Mouse (Mus musculus) heart, postnatal 25 days (tissue): Measurements from ENCODE around the gene Tbc1d24. TPM values are rescaled to one million over a fixed set of nuclear protein-coding genes. Genes with fewer than 3 reads are reported as not detected.

Experiments used
- DNase-seq: peaks from one replicate; pipeline ENCODE4 v3.0.0; 2022; ENCODE audit warnings: low spot score
- intact Hi-C: fragments of 180-260 bp; cut with DNase I; formaldehyde crosslinking; loops from one replicate; pipeline ENCODE4 v1.15.1; 2025
- total RNA-seq, 2 experiments: library from RNA; stranded (reverse); gene quantifications; 2 replicates each; pipeline ENCODE4 v1.2.3; 2021

The Tbc1d24 gene
- total RNA-seq, 2 experiments from 2014 or later, result 8.3 to 9.4 TPM

DNA sequence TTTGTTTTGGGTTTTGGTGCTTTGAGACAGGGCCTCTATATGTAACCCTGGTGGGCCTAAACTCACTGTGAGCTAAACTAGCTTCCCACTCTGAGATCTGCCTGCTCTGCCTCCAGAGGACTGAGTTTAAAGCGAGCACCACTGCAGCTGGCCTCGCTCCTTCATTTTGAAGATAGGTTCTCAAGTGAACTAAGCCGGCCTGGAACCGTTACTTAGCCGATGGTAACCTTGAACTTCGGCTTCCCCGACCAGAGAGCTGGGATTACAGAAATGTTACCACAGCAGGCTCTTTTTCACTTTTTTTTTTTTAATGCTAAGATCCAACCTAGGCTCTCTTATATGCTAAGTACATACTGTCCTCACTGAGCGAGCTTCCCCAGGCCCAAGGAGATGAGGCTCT lies 12.1 kb downstream of the Tbc1d24 start:
- intact Hi-C loops, result no loop called here

DNA sequence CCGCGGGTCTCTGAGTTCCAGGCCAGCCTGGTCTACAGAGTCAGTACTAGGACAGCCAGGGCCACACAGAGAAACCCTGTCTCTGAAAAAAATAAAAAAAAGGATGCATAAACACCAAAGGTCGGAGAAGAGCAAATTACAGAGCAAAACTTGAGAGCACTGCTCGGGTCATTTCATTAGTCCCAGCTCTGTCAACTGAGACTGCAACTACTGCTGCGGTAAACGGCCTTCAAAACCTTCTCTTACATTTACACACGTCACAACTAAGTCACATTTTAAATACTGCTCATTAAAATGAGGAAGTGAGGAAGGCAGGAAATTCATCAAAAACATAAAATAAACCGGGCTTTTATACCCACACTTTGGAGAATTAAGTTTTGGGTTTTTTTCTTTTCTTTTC lies 12.5 kb downstream of the Tbc1d24 start:
- intact Hi-C loops, result no loop called here
- no peak for DNase-seq

More for the DNA sequence above, 12.1 kb downstream of the Tbc1d24 start:
- DNase-seq, result no peak

DNA sequence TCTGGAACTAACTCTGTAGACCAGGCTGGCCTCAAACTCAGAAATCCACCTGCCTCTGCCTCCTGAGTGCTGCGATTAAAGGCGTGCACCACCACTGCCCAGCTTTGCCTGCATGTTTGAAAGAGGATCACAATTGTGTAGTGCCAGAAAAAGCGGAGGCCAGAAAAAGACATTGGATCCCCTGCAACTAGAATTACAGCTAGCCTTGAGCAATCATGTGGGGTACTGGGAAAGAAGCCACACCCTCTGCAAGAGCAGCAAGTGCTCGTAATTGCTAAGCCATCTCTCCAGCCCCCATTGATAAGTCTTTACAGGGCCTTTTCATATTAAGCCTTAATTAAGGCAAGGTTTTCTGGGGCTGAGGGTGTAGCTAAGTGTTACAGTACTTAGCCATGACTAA lies 13.9 kb downstream of the Tbc1d24 start:
- DNase-seq, result no peak
- intact Hi-C loops, result no loop called here

DNA sequence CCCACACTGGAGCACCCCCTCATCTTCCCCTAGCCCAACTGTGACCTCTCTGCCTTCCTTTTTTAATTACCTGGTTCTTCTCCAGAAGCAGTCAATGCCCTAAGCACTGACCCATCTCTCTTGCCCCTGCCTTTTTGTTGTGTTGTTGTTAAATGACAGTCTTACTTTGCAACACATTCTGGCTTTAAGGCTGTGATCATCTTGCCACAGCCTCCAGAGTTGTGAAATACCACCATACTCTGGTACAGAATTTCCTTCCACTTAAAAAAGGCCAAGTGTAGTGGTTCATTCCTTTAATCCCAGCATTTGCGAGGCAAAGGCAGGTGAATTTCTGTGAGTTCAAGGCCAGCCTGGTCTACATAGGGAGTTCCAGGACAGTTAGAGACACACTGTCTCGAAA lies 14.4 kb downstream of the Tbc1d24 start:
- intact Hi-C loops, result no loop called here
- DNase-seq, result no peak

- intact Hi-C loops, result loop anchor here (5.0 kb wide), 1 partner anchor 78 kb away; the partner anchor contains the start of gene Ccnf
Measured at GRCm38 (mm10) chr17:24174259-24174658, 31.1 kb downstream of the Tbc1d24 start.

DNA sequence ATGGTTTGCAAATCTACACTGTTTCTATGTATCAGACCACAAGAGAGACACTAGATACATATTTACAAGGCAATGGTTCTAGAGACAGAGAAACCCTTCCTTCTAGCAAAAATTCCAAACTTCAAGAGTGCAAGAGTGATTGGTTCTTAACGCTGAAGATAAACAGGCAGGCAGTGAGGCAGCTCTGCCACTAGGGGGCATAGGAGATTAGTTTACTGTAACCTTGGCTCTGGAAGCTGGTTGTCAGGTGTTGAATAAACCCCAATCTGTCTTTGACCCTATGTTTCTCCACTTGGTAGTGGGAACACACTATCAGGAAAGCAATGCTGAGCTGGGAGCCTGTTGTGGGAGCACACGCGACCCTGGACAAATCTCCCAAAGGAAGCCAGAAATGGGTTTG lies 31.9 kb downstream of the Tbc1d24 start:
- no peak for DNase-seq
- intact Hi-C loops, result loop anchor here (1.0 to 5.0 kb wide), 4 partner anchors 79 to 217 kb away; partner anchors contain the start of genes Abca17, Abca3 and Ccnf

More at GRCm38 (mm10) chr17:24174259-24174658, 31.1 kb downstream of the Tbc1d24 start:
- no peak for DNase-seq

GRCm38 (mm10) chr17:24171738-24172137 lies 33.6 kb downstream of the Tbc1d24 start:
- no peak for DNase-seq
- intact Hi-C loops, result loop anchor here (2.0 to 5.0 kb wide), 4 partner anchors 33 to 219 kb away; partner anchors contain the start of genes Abca17, Abca3, Ccnf and Tbc1d24

- intact Hi-C loops, result loop anchor here (2.0 to 5.0 kb wide), 2 partner anchors 34 to 82 kb away; partner anchors contain the start of genes Ccnf and Tbc1d24
- DNase-seq, result no peak
Measured at GRCm38 (mm10) chr17:24170729-24171128, 34.6 kb downstream of the Tbc1d24 start.

- DNase-seq, result no peak
- intact Hi-C loops, result loop anchor here (2.0 to 5.0 kb wide), 2 partner anchors 35 to 82 kb away; partner anchors contain the start of genes Ccnf and Tbc1d24
Measured at GRCm38 (mm10) chr17:24170125-24170524, 35.2 kb downstream of the Tbc1d24 start.

DNA sequence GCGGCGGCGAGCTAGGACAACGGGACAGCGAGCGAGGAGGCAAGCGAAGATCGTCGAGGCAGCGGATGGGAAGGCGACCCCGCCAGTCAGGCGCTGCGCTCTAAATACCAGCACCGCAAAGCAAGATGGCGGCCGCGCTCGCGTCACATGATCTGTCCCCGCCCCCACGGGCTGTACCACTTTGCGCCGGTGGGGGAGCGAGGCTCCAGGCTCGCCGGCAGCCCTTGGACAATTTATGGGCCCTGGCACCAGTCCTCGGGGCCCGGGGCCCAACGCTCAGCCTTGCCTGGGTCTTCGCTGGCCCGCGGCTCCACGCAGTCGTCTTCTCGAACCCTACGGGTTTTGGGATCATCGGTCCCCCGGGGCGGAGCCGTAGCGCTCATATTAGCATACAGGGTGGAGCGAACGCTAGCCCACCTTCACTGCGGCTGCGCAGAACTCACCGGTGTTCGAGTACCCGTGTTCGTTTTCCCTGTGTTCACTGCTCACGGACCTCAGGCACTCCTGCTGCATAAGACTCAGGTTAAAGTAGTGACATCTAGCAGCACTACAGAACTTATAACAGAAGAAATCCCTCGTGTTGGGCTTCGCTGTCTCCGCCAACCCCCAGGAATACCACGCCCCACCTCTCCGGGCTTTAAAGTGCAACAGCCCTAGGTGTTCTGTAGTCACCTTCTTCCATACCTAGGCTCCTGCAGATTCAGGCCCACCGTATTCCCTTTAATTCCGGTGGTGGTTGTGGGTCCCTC lies 35.9 kb downstream of the Tbc1d24 start, which contains the start of gene Atp6v0c:
Atp6v0c (minus strand) TSS at position 386 of the 749 bp plus-strand sequence.
- DNase-seq, result peak; percentile 88

GRCm38 (mm10) chr17:24168590-24169277 lies 36.6 kb downstream of the Tbc1d24 start:
- peak; percentile 22 for DNase-seq
- intact Hi-C loops, result no loop called here

More for the DNA sequence above, 35.9 kb downstream of the Tbc1d24 start, which contains the start of gene Atp6v0c:
- intact Hi-C loops, result loop anchor here (2.0 to 5.0 kb wide), 2 partner anchors 35 to 83 kb away; partner anchors contain the start of genes Ccnf and Tbc1d24

DNA sequence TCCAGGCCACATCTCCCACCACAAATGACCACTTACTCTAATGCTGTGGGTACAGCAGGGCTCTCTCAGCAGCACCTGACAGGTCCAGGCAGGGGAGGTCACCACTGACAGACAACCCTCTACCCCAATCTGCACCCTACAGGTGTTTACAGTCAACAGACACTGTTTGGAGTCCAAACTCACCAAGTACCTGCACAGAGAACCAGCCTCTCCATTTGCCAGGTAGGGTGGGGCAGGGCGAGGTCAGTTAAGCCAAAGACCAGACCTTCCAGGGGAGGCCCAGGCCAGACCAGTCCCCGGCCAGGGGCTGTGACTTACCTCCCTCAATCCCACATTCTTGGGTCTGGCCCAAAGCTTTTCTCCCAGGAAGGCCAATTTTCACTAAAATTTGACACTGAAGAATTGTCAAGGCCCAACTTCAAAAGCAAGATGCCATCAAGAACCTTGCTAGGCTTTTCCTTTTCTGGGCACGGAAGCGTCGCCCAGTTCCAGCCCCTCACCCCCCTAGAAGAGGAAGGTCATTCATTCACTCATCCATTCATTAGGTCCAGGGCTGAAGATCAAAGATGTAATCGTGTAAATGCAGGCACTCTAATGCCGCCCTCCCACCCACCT lies 37.4 kb downstream of the Tbc1d24 start:
- intact Hi-C loops, result no loop called here
- DNase-seq, result no peak

GRCm38 (mm10) chr17:24167120-24167519 lies 38.2 kb downstream of the Tbc1d24 start:
- intact Hi-C loops, result no loop called here
- DNase-seq, result no peak

GRCm38 (mm10) chr17:24164566-24165259 lies 40.6 kb downstream of the Tbc1d24 start:
- intact Hi-C loops, result no loop called here
- DNase-seq, result no peak

DNA sequence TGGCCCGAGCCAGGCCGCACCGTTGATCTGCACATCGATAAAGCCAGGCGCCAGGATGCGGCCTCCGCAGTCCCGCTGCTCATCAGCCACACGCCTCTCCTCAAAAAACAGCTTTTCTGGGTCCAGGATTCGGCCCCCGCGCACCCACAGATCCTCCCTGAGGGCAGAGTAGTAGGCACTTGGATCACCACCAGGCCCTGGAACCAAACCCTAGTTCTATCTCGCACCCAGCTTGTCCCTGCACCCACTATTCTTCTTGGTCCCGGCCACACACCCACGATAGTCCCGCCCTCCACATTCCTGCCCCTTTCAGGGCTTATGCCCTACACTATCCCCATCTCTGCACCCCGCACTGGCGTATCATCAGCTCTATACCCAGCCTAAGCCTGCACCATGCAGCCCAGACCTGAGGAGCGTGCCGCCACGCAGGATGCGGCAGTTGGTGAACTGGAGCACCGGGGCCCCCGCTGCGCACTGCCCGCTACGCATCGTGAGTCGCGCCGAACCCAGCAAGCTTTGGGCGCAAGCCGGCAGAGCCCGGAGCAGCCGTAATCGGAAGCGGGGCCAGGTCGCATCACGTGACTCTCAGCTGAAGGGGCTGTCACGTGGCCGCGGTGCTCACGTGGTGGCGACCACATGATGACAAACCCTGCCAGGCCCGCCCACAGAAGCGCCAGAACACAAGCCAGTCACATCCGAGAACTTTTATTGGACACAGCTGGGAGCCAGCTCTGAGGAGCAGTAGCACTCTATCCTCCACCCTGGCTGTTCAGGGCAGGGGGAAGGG lies 42.0 kb downstream of the Tbc1d24 start, which contains the start of gene Amdhd2:
Amdhd2 (minus strand) TSS at position 591 of the 787 bp plus-strand sequence.
- peak; percentile 93 for DNase-seq
- intact Hi-C loops, result no loop called here

- no peak for DNase-seq
- intact Hi-C loops, result no loop called here
Measured at GRCm38 (mm10) chr17:24162584-24163175, 42.7 kb downstream of the Tbc1d24 start.

GRCm38 (mm10) chr17:24161466-24161865 lies 43.9 kb downstream of the Tbc1d24 start:
- intact Hi-C loops, result no loop called here
- DNase-seq, result no peak

- DNase-seq, result no peak
- intact Hi-C loops, result no loop called here
Measured at GRCm38 (mm10) chr17:24157526-24157925, 47.8 kb downstream of the Tbc1d24 start.
